Mouse (Mus musculus): ENCODE results near the gene Plk2.

DNA sequence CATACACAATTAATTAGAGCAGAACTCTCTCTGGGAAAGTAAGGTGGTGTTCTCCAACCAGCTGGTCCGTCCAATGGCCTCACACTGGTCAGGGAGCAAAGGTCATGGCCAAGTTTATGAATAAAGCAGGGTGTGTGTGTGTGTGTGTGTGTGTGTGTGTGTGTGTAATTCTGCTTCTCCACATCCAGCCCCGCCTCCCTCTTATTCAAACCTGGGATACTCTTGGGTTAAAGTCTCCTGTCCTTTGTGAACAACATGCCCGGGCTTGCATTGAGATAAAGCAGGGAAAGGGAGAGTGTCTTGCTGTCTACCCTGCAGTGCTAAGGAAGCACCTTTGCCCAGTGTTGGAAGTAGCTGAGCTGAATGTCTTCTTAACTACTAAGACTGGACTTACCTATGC is 2.2 kb upstream of the Plk2 start:
- TF ChIP-seq EP300 (IDR thresholded peaks at IDR 0.05; ENCODE audit: low read depth) (no peak), CTCF (IDR thresholded peaks at IDR 0.05; ENCODE audit: low read depth) (no peak)
